Mouse (Mus musculus): ENCODE measurements around the gene Zfp810.
"Not testable (repeated sequence)": the region's sequence is repeated elsewhere in the genome, so short reads cannot be mapped to it uniquely, and the experiment has no call there.

Zfp810 gene

DNA sequence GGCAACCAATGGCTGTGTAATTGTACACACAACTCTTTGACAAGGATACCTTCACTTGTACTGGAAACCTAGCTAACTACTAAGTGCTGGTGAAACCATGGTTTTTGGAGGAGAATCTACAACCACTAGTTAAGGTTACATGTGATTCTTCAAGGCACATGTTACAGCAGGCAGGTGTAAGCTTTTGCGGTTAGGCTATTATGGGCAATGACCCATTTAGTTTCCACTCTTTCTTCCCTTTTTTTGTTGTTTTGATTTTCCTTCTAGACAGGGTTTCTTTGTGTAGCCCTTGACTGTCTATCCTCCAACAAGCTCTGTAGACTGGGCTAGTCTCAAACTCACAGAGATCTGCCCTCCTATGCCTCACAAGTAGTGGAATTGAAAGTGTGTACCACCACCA is 17.1 kb upstream of the Zfp810 start:
- no peaks in the 10 kb centered on the region for H3K27me3 ChIP-seq (ENCODE audit: insufficient read depth, low read length)
- H3K9me3 ChIP-seq (ENCODE audit: low read length): no peaks in the 10 kb centered on the region
- H3K36me3 ChIP-seq (ENCODE audit: insufficient read depth, low read length): peaks cover 5% of the 10 kb centered on the region
- TF ChIP-seq NANOG (IDR thresholded peaks at IDR 0.05; ENCODE audit: borderline replicate concordance, low read length): no peak
- H3K4me3 ChIP-seq (replicated peaks; ENCODE audit: low read length): no peak overlapping the region
- peaks cover 49% of the 10 kb centered on the region for H3K4me1 ChIP-seq (replicated peaks; ENCODE audit: low read depth, low read length)

- Histone ChIP-seq H3K4me3 (replicated peaks; ENCODE audit: low read length) (0 out of 2 replicates have a peak overlapping the region, but pooled peaks have one; percentile 5), H3K36me3 (ENCODE audit: insufficient read depth, low read length) (peaks cover 4% of the 10 kb centered on the region; the same call in 1 of the 2 replicates), H3K27me3 (ENCODE audit: insufficient read depth, low read length) (no peaks in the 10 kb centered on the region), H3K4me1 (replicated peaks; ENCODE audit: low read depth, low read length) (peaks cover 48% of the 10 kb centered on the region), H3K9me3 (ENCODE audit: low read length) (peaks cover 9% of the 10 kb centered on the region)
- no peak for TF ChIP-seq POU5F1 (IDR thresholded peaks at IDR 0.05; ENCODE audit: borderline replicate concordance, low read length)
- TF ChIP-seq CTCF (conservative IDR thresholded peaks at IDR 0.05; ENCODE audit: low read length): no peak
- no peak for TF ChIP-seq NANOG (IDR thresholded peaks at IDR 0.05; ENCODE audit: borderline replicate concordance, low read length)
These were observed 15.1 kb upstream of the Zfp810 start for GRCm38 (mm10) chr9:22322381-22323211.

DNA sequence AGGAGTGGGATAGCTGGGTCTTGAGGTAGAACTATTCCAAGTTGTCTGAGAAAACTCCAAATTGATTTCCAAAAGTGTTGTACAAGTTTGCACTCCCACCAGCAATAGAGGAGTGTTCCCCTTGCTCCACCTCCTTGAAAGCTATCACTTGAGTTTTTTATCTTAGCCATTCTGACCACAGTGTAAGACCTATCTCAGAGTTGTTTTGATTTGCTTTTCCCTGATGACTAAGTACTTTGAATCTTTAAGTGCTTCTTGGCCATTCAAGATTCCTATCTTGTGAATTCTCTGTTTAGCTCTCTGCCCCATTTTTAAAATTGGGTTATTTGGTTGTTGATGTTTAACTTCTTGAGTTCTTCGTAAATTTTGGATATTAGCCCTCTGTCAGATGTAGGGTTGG is 11.7 kb upstream of the Zfp810 start:
- H3K4me3 ChIP-seq (replicated peaks; ENCODE audit: low read length): no peak overlapping the region
- H3K27me3 ChIP-seq (ENCODE audit: insufficient read depth, low read length): no peaks in the 10 kb centered on the region
- peaks cover 25% of the 10 kb centered on the region for H3K9me3 ChIP-seq (ENCODE audit: low read length)
- TF ChIP-seq NANOG (IDR thresholded peaks at IDR 0.05; ENCODE audit: borderline replicate concordance, low read length): no peak
- TF ChIP-seq POU5F1 (IDR thresholded peaks at IDR 0.05; ENCODE audit: borderline replicate concordance, low read length): no peak
- no peak for TF ChIP-seq CTCF (conservative IDR thresholded peaks at IDR 0.05; ENCODE audit: low read length)
- peaks cover 47% of the 10 kb centered on the region for H3K4me1 ChIP-seq (replicated peaks; ENCODE audit: low read depth, low read length)
- peaks cover 9% of the 10 kb centered on the region for H3K36me3 ChIP-seq (ENCODE audit: insufficient read depth, low read length)

GRCm38 (mm10) chr9:22316047-22316446 is 8.6 kb upstream of the Zfp810 start:
- peak; percentile 64 for TF ChIP-seq NANOG (IDR thresholded peaks at IDR 0.05; ENCODE audit: borderline replicate concordance, low read length)
- H3K36me3 ChIP-seq (ENCODE audit: insufficient read depth, low read length); H3K4me3 ChIP-seq (replicated peaks; ENCODE audit: low read length); H3K27me3 ChIP-seq (ENCODE audit: insufficient read depth, low read length): not testable (repeated sequence)
- Histone ChIP-seq H3K9me3 (ENCODE audit: low read length) (peaks cover 53% of the 10 kb centered on the region), H3K4me1 (replicated peaks; ENCODE audit: low read depth, low read length) (peaks cover 24% of the 10 kb centered on the region)

GRCm38 (mm10) chr9:22314066-22314465 is 6.6 kb upstream of the Zfp810 start:
- TF ChIP-seq NANOG (IDR thresholded peaks at IDR 0.05; ENCODE audit: borderline replicate concordance, low read length) (no peak), CTCF (conservative IDR thresholded peaks at IDR 0.05; ENCODE audit: low read length) (no peak), POU5F1 (IDR thresholded peaks at IDR 0.05; ENCODE audit: borderline replicate concordance, low read length) (no peak)
- Histone ChIP-seq H3K36me3 (ENCODE audit: insufficient read depth, low read length) (peaks cover 9% of the 10 kb centered on the region), H3K9me3 (ENCODE audit: low read length) (peaks cover 73% of the 10 kb centered on the region), H3K27me3 (ENCODE audit: insufficient read depth, low read length) (no peaks in the 10 kb centered on the region), H3K4me1 (replicated peaks; ENCODE audit: low read depth, low read length) (peaks cover 24% of the 10 kb centered on the region), H3K4me3 (replicated peaks; ENCODE audit: low read length) (no peak overlapping the region)

- H3K27me3 ChIP-seq (ENCODE audit: insufficient read depth, low read length): no peaks in the 10 kb centered on the region
- TF ChIP-seq NANOG (IDR thresholded peaks at IDR 0.05; ENCODE audit: borderline replicate concordance, low read length) (no peak), POU5F1 (IDR thresholded peaks at IDR 0.05; ENCODE audit: borderline replicate concordance, low read length) (no peak), CTCF (conservative IDR thresholded peaks at IDR 0.05; ENCODE audit: low read length) (no peak)
- H3K36me3 ChIP-seq (ENCODE audit: insufficient read depth, low read length): peaks cover 9% of the 10 kb centered on the region
- H3K9me3 ChIP-seq (ENCODE audit: low read length): peaks cover 77% of the 10 kb centered on the region
- no peak overlapping the region for H3K4me3 ChIP-seq (replicated peaks; ENCODE audit: low read length)
- H3K4me1 ChIP-seq (replicated peaks; ENCODE audit: low read depth, low read length): peaks cover 24% of the 10 kb centered on the region
These were observed 5.8 kb upstream of the Zfp810 start for GRCm38 (mm10) chr9:22313218-22313617.

DNA sequence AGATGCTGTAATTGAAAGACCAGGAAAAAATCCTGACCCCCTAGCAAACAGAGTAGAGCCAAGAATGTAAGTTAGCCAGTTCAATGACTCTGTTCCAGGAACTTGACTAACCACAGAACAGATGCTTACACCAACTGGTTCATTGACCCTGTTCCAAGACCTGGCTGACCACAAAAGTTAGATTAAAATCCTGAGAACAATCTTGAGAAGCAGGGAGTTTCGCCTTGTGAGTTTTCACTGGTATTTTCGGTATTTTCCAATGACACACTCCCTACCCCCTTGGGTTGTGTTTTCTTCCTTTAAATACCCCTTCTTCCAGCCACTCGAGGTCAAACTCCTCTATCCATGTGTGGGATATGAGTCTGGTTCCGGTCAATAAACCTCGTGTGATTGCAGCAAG is 2.2 kb upstream of the Zfp810 start:
- Histone ChIP-seq H3K4me1 (replicated peaks; ENCODE audit: low read depth, low read length) (peaks cover 23% of the 10 kb centered on the region), H3K36me3 (ENCODE audit: insufficient read depth, low read length) (peaks cover 6% of the 10 kb centered on the region), H3K4me3 (replicated peaks; ENCODE audit: low read length) (no peak overlapping the region), H3K27me3 (ENCODE audit: insufficient read depth, low read length) (no peaks in the 10 kb centered on the region), H3K9me3 (ENCODE audit: low read length) (peaks cover 58% of the 10 kb centered on the region)
- TF ChIP-seq NANOG (IDR thresholded peaks at IDR 0.05; ENCODE audit: borderline replicate concordance, low read length): no peak
- TF ChIP-seq CTCF (conservative IDR thresholded peaks at IDR 0.05; ENCODE audit: low read length): no peak
- TF ChIP-seq POU5F1 (IDR thresholded peaks at IDR 0.05; ENCODE audit: borderline replicate concordance, low read length): no peak

DNA sequence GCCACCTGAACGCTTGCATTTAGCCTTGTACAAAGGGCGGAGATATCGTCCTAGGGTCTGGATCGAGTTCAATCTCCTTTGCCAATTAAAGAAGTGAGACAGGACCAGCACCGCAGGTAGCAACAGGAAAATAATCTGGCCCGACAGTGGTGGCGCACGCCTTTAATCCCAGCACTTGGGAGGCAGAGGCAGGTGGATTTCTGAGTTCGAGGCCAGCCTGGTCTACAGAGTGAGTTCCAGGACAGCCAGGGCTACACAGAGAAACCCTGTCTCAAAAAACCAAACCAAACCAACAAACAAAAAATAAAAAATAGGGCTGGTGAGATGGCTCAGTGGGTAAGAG is 443 bp upstream of the Zfp810 start:
- H3K36me3 ChIP-seq (ENCODE audit: insufficient read depth, low read length): peaks cover 20% of the 10 kb centered on the region
- peak overlapping the region; percentile 98 for H3K4me3 ChIP-seq (replicated peaks; ENCODE audit: low read length)
- peaks cover 28% of the 10 kb centered on the region for H3K4me1 ChIP-seq (replicated peaks; ENCODE audit: low read depth, low read length)
- H3K9me3 ChIP-seq (ENCODE audit: low read length): peaks cover 49% of the 10 kb centered on the region
- H3K27me3 ChIP-seq (ENCODE audit: insufficient read depth, low read length): not testable (repeated sequence)

- Histone ChIP-seq H3K36me3 (ENCODE audit: insufficient read depth, low read length) (peaks cover 20% of the 10 kb centered on the region), H3K4me3 (replicated peaks; ENCODE audit: low read length) (peak overlapping the region; percentile 98), H3K27me3 (ENCODE audit: insufficient read depth, low read length) (no peaks in the 10 kb centered on the region), H3K4me1 (replicated peaks; ENCODE audit: low read depth, low read length) (peaks cover 32% of the 10 kb centered on the region), H3K9me3 (ENCODE audit: low read length) (peaks cover 38% of the 10 kb centered on the region)
- TF ChIP-seq NANOG (IDR thresholded peaks at IDR 0.05; ENCODE audit: borderline replicate concordance, low read length): no peak
- TF ChIP-seq CTCF (conservative IDR thresholded peaks at IDR 0.05; ENCODE audit: low read length): no peak
- TF ChIP-seq POU5F1 (IDR thresholded peaks at IDR 0.05; ENCODE audit: borderline replicate concordance, low read length): no peak
These were observed 722 bp downstream of the Zfp810 start for GRCm38 (mm10) chr9:22306726-22307125.

Measured in E14TG2a.4 (cell line).